Mouse (Mus musculus): ENCODE measurements around the gene Sco1.

DNA sequence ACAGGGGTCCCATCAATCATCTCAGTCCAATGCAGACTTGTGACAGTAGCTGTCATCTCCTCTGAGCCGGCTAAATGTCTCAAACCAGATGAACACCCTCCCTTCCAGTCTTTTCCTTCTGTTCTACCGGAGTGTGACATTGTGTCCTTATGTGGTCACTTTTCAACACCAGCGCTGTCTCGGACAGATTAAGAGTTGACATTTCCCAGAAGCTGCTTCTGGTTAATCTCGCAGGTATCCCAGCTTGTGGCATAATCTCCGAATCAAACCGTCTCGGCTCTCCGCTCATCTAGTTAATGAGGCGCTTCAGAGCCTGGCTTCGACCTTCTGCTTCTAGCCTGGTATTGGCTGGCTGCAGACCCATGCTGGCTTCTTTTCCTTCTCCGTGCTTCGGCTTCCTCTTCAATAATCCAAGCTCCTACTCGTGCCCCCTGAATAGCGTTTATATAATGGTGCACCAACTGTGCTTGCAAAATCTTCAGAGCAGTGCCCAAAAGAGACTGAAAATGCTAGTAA lies 20.2 kb downstream of the Sco1 start:
- TF ChIP-seq JUND (conservative IDR thresholded peaks at IDR 0.05; ENCODE audit: low read depth, low read length) (no peak), EP300 (IDR thresholded peaks at IDR 0.05; ENCODE audit: low read length) (no peak), TCF12 (IDR thresholded peaks at IDR 0.05; ENCODE audit: low read depth, low read length) (no peak), NELFE (IDR thresholded peaks at IDR 0.05; ENCODE audit: low read depth, low read length) (no peak), POLR2A (IDR thresholded peaks at IDR 0.05; ENCODE audit: low read depth, low read length) (no peak), CTCF (conservative IDR thresholded peaks at IDR 0.05 in 1 of 2, IDR thresholded peaks at IDR 0.05 in 1 of 2; ENCODE audit: low read depth in 2 of 2, low read length in 2 of 2) (no peak), MAFK (IDR thresholded peaks at IDR 0.05; ENCODE audit: insufficient replicate concordance, low read length) (no peak), USF2 (conservative IDR thresholded peaks at IDR 0.05; ENCODE audit: low read depth, low read length) (no peak), ETS1 (conservative IDR thresholded peaks at IDR 0.05; ENCODE audit: low read depth, low read length) (no peak), CHD2 (IDR thresholded peaks at IDR 0.05; ENCODE audit: low read length) (no peak)
